Mouse (Mus musculus) lung, embryonic 15.5 days (tissue): ENCODE measurements around the gene Prpf38b. TPM values are rescaled to one million over a fixed set of nuclear protein-coding genes. Genes with fewer than 3 reads are reported as not detected.

Source experiments
- ATAC-seq: fragments of 200-750 bp; cut with Nextera tagmentation; 2 replicates; pipeline ENCODE4 v1.8.0; 2017; ENCODE audit warnings: moderate number of reproducible peaks, borderline replicate concordance; ENCODE audit not compliant: low FRiP score, low TSS enrichment; ENCODE audit errors: extremely low read depth
- H3K27ac ChIP-seq: fragments of 300-500 bp; sonication (generic); 2 replicates; pipeline ENCODE4 v1.5.1; 2015; ENCODE audit warnings: moderate library complexity, mild to moderate bottlenecking, inconsistent platforms
- H3K27me3 ChIP-seq: fragments of 300-500 bp; sonication (generic); 2 replicates; pipeline ENCODE4 v1.6.1; 2015; ENCODE audit warnings: inconsistent platforms
- H3K36me3 ChIP-seq: fragments of 300-500 bp; sonication (generic); 2 replicates; pipeline ENCODE4 v1.6.1; 2015; ENCODE audit warnings: inconsistent platforms
- H3K4me1 ChIP-seq: fragments of 300-500 bp; sonication (generic); 2 replicates; pipeline ENCODE4 v1.6.1; 2015; ENCODE audit warnings: inconsistent platforms
- H3K4me2 ChIP-seq: fragments of 300-500 bp; sonication (generic); 2 replicates; pipeline ENCODE4 v1.6.1; 2015; ENCODE audit warnings: inconsistent platforms, mild to moderate bottlenecking, moderate library complexity
- H3K4me3 ChIP-seq: fragments of 300-500 bp; sonication (generic); 2 replicates; pipeline ENCODE4 v1.5.1; 2015; ENCODE audit warnings: mild to moderate bottlenecking, inconsistent platforms
- H3K9ac ChIP-seq: fragments of 300-500 bp; sonication (generic); 2 replicates; pipeline ENCODE4 v1.6.1; 2015; ENCODE audit warnings: inconsistent platforms
- H3K9me3 ChIP-seq: fragments of 300-500 bp; sonication (generic); 2 replicates; pipeline ENCODE4 v1.6.1; 2016; ENCODE audit warnings: inconsistent platforms
- WGBS: fragments of 180-500 bp; shearing (Covaris S2); methylation state at CpG from one replicate; pipeline ENCODE4 v1.1.7; 2015; 5-methylcytosine and 5-hydroxymethylcytosine counted together
- polyA plus RNA-seq: library from polyadenylated mRNA; unstranded; fragments of >200 nt; fragmentation: Nextera tagmentation; extraction: Ambion mirVana; gene quantifications from 2 replicates; pipeline ENCODE4 v1.2.1, GENCODE M21; 2015

Gene Prpf38b
- polyA plus RNA-seq, 1 experiment from 2014 or later = 81.9 TPM

DNA sequence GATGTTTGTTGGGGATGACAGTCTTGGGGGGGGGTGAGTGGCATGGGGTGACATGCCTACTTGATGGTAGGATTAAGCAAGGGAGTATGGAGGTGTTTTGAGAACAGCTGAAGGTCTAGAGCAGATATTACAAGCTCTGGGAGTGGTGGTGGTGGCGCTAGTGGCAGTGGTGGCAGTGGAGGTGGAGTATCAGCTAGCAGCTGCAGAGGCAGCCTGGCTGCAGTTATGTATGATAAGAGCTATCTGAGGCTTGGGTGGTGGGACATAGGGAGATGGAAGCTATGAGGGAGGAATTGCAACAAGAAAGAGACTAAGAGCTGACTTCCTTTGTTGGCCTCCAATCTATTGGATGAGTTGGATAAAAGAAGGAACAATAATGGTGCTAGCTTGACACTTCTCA lies 10.3 kb upstream of the Prpf38b start:
- WGBS = 81% methylated on average over 1 of the region's 1 CpGs
- Histone ChIP-seq H3K4me3 (no peak overlapping the region), H3K36me3 (no peaks in the 10 kb centered on the region), H3K9me3 (no peaks in the 10 kb centered on the region), H3K27ac (no peak overlapping the region), H3K9ac (no peak overlapping the region), H3K4me1 (no peaks in the 10 kb centered on the region), H3K27me3 (no peaks in the 10 kb centered on the region), H3K4me2 (no peak overlapping the region)
- ATAC-seq = no peak

DNA sequence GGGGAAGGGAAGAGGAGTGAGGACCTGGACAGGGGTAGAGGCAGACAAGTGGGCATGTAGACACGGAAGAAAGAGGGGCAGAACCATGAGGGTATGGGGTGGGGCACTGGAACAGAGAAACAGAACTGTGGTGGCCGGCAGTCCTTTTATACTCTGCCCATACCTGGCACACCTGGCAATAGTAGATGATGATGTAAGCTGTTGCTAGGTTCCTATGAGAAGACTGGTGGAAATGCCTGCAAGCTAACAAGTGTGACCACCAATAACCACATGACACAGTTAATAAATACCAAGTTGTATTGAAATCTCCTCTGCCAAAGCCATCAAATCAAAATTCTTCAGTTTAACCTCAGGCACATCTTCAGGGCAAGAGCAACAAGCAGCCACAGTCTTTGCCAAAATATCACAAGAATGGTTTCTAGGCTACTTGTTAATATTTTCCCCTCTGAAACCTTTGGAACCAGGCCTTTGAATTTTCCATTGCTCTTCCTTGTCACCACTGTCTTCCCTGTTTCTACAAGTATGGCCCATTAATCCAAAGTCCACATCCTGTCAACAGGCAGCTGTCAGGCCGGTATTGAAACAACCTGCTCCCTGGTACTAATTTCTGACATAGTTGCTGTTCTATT lies 9.0 kb upstream of the Prpf38b start:
- Histone ChIP-seq H3K36me3 (no peaks in the 10 kb centered on the region), H3K27me3 (no peaks in the 10 kb centered on the region), H3K9me3 (no peaks in the 10 kb centered on the region), H3K4me2 (no peak overlapping the region), H3K9ac (no peak overlapping the region), H3K4me3 (no peak overlapping the region), H3K27ac (no peak overlapping the region), H3K4me1 (no peaks in the 10 kb centered on the region)
- no peak for ATAC-seq
- 81% methylated on average over 3 of the region's 3 CpGs for WGBS

- H3K27me3 ChIP-seq = no peaks in the 10 kb centered on the region
- no peak overlapping the region for H3K9ac ChIP-seq
- no peak overlapping the region for H3K4me2 ChIP-seq
- no peaks in the 10 kb centered on the region for H3K9me3 ChIP-seq
- H3K4me3 ChIP-seq = no peak overlapping the region
- WGBS = 84% methylated on average over 1 of the region's 1 CpGs
- no peak for ATAC-seq
- H3K4me1 ChIP-seq = no peaks in the 10 kb centered on the region
- H3K36me3 ChIP-seq = no peaks in the 10 kb centered on the region
- no peak overlapping the region for H3K27ac ChIP-seq
Observed at GRCm38 (mm10) chr3:108918852-108919251, 7.3 kb upstream of the Prpf38b start.

DNA sequence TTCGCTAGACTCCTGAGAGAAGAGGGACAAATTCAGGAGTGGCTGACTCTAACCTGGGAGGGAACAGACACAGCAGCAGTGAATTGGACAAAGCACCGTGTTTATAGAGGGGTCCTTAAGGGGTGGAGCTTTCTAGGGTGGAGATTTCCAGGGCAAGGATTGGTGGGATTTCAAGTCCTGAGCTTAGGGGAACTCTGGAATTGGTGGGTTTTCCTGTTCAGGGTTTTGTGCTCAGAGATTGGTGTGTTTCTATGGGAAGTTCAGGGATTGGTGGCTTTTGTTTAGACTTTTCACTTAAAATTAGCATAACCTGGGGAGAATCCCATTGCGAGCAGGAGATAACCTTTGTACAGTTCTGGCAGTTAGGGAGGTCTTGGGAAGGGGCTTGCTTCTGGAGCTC lies 6.5 kb upstream of the Prpf38b start:
- H3K9ac ChIP-seq = no peak overlapping the region
- no peak overlapping the region for H3K4me2 ChIP-seq
- no peak overlapping the region for H3K27ac ChIP-seq
- H3K36me3 ChIP-seq = no peaks in the 10 kb centered on the region
- ATAC-seq = no peak
- H3K4me1 ChIP-seq = no peaks in the 10 kb centered on the region
- no peaks in the 10 kb centered on the region for H3K9me3 ChIP-seq
- H3K27me3 ChIP-seq = no peaks in the 10 kb centered on the region
- WGBS = 45% methylated on average over 3 of the region's 3 CpGs
- H3K4me3 ChIP-seq = no peak overlapping the region

- no peaks in the 10 kb centered on the region for H3K4me1 ChIP-seq
- no peaks in the 10 kb centered on the region for H3K36me3 ChIP-seq
- H3K9me3 ChIP-seq = no peaks in the 10 kb centered on the region
- H3K4me3 ChIP-seq = no peak overlapping the region
- no peaks in the 10 kb centered on the region for H3K27me3 ChIP-seq
- no peak overlapping the region for H3K4me2 ChIP-seq
- H3K9ac ChIP-seq = no peak overlapping the region
- no peak for ATAC-seq
- WGBS = 26% methylated on average over 4 of the region's 4 CpGs
- H3K27ac ChIP-seq = no peak overlapping the region
Observed at GRCm38 (mm10) chr3:108916857-108917256, 5.3 kb upstream of the Prpf38b start.

DNA sequence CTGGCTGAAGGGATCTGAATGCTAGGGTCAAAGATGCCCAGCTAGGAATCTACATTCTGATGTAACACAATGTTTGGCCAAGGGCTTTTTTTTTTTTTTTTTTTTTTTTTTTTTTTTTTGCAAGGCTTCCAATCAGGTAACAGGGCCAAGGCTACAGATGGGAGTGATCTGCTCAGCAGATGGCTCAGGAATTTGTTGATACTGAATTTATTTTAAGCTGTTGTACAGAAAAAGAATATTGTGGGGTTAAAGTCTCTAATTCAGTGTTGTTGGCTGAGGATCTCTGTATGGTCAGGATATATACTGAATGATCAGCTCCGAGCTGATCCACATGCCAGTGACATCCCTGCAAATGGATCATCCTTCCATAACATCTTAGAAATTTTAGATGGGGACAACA lies 4.5 kb upstream of the Prpf38b start:
- Histone ChIP-seq H3K4me3 (no peak overlapping the region), H3K4me1 (no peaks in the 10 kb centered on the region), H3K27ac (no peak overlapping the region), H3K36me3 (no peaks in the 10 kb centered on the region), H3K9me3 (no peaks in the 10 kb centered on the region), H3K4me2 (no peak overlapping the region), H3K27me3 (no peaks in the 10 kb centered on the region), H3K9ac (no peak overlapping the region)
- WGBS = 67% methylated on average over 1 of the region's 1 CpGs
- ATAC-seq = no peak

DNA sequence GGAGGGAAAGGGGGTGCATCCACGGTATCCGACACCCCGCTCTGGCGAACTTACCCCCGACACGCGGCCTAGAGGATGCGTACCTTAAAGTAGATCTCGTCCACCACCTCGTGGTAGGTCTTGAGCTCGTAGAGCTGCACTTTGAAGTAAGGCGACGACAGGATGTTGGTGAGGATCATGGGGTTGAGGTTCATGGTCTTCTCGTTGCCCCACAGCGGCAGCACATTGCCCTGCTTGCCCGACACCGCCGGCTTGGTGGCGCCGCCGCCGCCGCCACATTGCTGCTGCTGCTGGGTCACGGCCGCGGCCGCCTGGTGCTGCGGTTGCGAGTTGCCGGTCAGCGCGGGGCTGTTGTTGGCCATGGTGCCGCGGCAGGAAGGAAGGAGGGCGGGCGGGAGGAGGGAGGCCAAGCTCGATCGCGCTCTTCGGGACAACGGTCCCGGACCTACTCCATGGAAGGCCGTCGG lies 413 bp downstream of the Prpf38b start:
- peak; percentile 90 for ATAC-seq
- Histone ChIP-seq H3K36me3 (peaks cover 18% of the 10 kb centered on the region), H3K4me2 (peak overlapping the region; percentile 91), H3K27ac (peak overlapping the region; percentile 100), H3K4me3 (peak overlapping the region; percentile 94), H3K4me1 (peaks cover 10% of the 10 kb centered on the region), H3K9me3 (no peaks in the 10 kb centered on the region), H3K27me3 (no peaks in the 10 kb centered on the region), H3K9ac (peak overlapping the region; percentile 97)
- WGBS = 2% methylated on average over 32 of the region's 44 CpGs

DNA sequence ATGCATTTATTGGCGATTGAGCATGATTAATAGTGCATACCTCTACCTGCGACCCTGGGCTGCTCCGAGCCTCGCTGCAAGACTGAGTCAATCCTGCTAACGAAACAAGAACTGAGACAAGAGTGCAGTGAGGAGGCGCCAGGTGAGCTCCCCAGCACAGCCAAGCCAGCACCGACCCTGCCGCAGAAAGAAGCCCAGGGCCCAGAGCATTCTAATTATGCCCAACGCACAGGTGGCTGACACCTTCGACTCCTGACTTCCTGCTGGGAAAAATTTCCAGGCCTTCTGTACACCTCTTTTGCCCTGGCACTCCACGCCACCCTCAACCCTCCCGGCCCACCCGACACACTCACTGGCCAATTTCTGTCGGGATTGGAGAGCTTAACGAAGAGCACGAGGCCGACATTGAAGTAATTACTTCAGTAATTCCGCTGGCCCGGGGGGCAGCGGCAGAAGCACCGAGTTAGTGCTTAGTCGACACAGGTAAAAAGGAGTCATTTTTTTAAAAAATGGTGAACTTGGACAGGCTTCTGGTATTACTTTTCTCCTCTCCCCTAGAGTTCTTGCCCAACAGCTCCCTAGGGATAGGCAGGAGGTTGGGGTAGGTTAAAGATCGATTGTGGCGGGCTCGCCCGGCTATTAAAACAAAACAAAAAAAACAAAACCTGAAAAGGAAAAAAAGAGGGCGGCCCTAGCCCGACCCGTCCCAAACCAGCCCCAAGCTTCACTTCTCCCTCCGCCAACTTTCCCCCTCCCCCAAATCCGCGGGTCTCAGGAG lies 1.0 kb downstream of the Prpf38b start:
- no peaks in the 10 kb centered on the region for H3K9me3 ChIP-seq
- no peak for ATAC-seq
- H3K4me2 ChIP-seq = peak overlapping the region; percentile 91
- peak overlapping the region; percentile 97 for H3K9ac ChIP-seq
- under 1% methylated on average over 32 of the region's 32 CpGs for WGBS
- H3K27me3 ChIP-seq = no peaks in the 10 kb centered on the region
- H3K36me3 ChIP-seq = peaks cover 23% of the 10 kb centered on the region
- peak overlapping the region; percentile 100 for H3K27ac ChIP-seq
- H3K4me1 ChIP-seq = peaks cover 10% of the 10 kb centered on the region
- H3K4me3 ChIP-seq = peak overlapping the region; percentile 94

DNA sequence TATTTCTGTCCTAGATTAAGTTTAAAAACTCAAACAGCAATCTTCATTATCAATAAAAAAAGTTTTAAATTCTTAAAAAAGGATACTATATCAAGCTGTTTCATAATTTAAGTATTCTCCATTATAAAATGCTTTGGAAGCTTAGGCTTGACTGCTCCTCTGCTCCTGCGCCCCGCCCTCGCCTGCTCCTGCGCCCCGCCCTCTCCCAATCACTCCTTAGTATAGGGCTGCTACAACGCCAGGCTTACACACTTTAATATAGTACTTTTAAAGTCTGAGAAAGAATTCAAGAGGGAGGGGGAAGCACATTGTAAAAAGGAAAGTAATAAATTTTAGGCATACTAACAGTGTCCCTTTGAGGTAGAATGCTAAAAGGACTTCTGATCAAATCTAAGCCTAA lies 8.6 kb downstream of the Prpf38b start:
- no peaks in the 10 kb centered on the region for H3K27me3 ChIP-seq
- H3K9me3 ChIP-seq = no peaks in the 10 kb centered on the region
- no peak for ATAC-seq
- no peak overlapping the region for H3K4me2 ChIP-seq
- H3K4me3 ChIP-seq = no peak overlapping the region
- H3K27ac ChIP-seq = no peak overlapping the region
- peaks cover 56% of the 10 kb centered on the region for H3K36me3 ChIP-seq
- H3K4me1 ChIP-seq = no peaks in the 10 kb centered on the region
- no peak overlapping the region for H3K9ac ChIP-seq
- 93% methylated on average over 6 of the region's 6 CpGs for WGBS

DNA sequence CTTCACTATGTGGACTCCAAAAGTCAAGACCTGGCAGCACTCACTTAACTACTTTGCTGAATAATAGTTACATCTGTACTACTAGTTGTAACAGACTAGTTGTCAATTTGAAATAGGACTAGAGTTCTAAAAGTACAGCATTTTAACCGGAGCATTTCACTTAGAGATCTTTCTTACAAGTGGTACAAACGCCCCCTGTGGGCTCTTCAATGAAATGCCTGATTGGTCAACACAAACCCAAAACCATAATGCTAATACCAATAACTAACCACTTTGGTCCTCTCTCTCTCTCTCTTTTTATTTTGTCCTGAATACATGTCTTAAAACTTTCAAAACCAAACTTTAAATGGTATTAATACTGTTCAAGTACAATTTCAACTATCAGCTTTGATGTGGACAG lies 9.5 kb downstream of the Prpf38b start:
- no peaks in the 10 kb centered on the region for H3K27me3 ChIP-seq
- H3K4me3 ChIP-seq = no peak overlapping the region
- no peak for ATAC-seq
- H3K4me2 ChIP-seq = no peak overlapping the region
- whole genome bisulfite sequencing = 48% methylated on average over 2 of the region's 2 CpGs
- H3K4me1 ChIP-seq = no peaks in the 10 kb centered on the region
- no peak overlapping the region for H3K9ac ChIP-seq
- no peaks in the 10 kb centered on the region for H3K9me3 ChIP-seq
- H3K27ac ChIP-seq = no peak overlapping the region
- H3K36me3 ChIP-seq = peaks cover 52% of the 10 kb centered on the region

- 76% methylated on average over 5 of the region's 5 CpGs for WGBS
- ATAC-seq = no peak
- Histone ChIP-seq H3K36me3 (peaks cover 42% of the 10 kb centered on the region), H3K9me3 (no peaks in the 10 kb centered on the region), H3K4me3 (no peak overlapping the region), H3K27me3 (no peaks in the 10 kb centered on the region), H3K27ac (no peak overlapping the region), H3K9ac (no peak overlapping the region), H3K4me2 (no peak overlapping the region), H3K4me1 (no peaks in the 10 kb centered on the region)
Observed at GRCm38 (mm10) chr3:108900681-108901080, 10.8 kb downstream of the Prpf38b start.

GRCm38 (mm10) chr3:108900147-108900546 lies 11.4 kb downstream of the Prpf38b start:
- Histone ChIP-seq H3K9me3 (no peaks in the 10 kb centered on the region), H3K9ac (no peak overlapping the region), H3K4me3 (no peak overlapping the region), H3K36me3 (peaks cover 37% of the 10 kb centered on the region), H3K27me3 (no peaks in the 10 kb centered on the region), H3K27ac (no peak overlapping the region), H3K4me1 (no peaks in the 10 kb centered on the region), H3K4me2 (no peak overlapping the region)
- no peak for ATAC-seq
- 80% methylated on average over 3 of the region's 3 CpGs for WGBS
